Comparison of ENCODE assay signal across 24 mouse cellular contexts in genomic region chr10:17103416-17103815, GRCm38 (mm10).
DNase-seq lines count a peak whose midpoint lies in the region; ATAC-seq and TF ChIP-seq lines count a peak whose summit lies in the region.
"Had no signal": no experiment of that assay in that cellular context is flagged by ENCODE, and none has a peak within 500 bp of the region (broad histone marks: within the 10 kb centered on the region; RNA-seq: fewer than 3 reads in every experiment).

No protein-coding gene starts in this region.

- H3K4me2 ChIP-seq in intestine, embryonic 15.5 days (replicated peaks): no peak overlapping the region
- H3K4me2 ChIP-seq in intestine, postnatal 0 days (replicated peaks; ENCODE audit: low read depth): no peak overlapping the region
- H3K4me2 ChIP-seq in lung, embryonic 16.5 days (ENCODE audit: low read depth, low read length): no peak overlapping the region
- no peak overlapping the region for H3K4me2 ChIP-seq in kidney, embryonic 14.5 days (replicated peaks; ENCODE audit: low read depth, low read length)
- H3K4me2 ChIP-seq: forebrain, embryonic 13.5 days; heart, embryonic 13.5 days; hindbrain, embryonic 14.5 days had no signal

- ATAC-seq in intestine, embryonic 15.5 days: peak; percentile 36; the same call in 1 of the 2 replicates
- ATAC-seq in intestine, postnatal 0 days: no peak
- 0 out of 2 replicates have a peak, but pooled peaks have one; percentile 31 for ATAC-seq in lung, embryonic 16.5 days (ENCODE audit: low read depth)
- ATAC-seq in kidney, embryonic 14.5 days (ENCODE audit: low FRiP score, low TSS enrichment): no peak
- ATAC-seq: forebrain, embryonic 13.5 days; hindbrain, postnatal 0 days; Patski had no signal

- DNase-seq in lung, postnatal 36 days: no peak
- no peak for DNase-seq in layer of hippocampus, adult 11-12 months (ENCODE audit: low spot score)
- DNase-seq: adrenal gland, postnatal 10 days; adrenal gland, postnatal 36 days; cerebellum, adult 2 months; cerebellum, adult 9-11 months; cerebellum, postnatal 25 days; gastrocnemius, postnatal 10 days; gastrocnemius, postnatal 36 days; heart, adult 2 months; heart, postnatal 14 days; heart, postnatal 4 days had no signal

- 44% methylated on average over 2 of the region's 2 CpGs for WGBS in intestine, embryonic 15.5 days
- WGBS in intestine, postnatal 0 days: 49% methylated on average over 2 of the region's 2 CpGs
- 49% methylated on average over 2 of the region's 2 CpGs for WGBS in lung, embryonic 16.5 days
- 74% methylated on average over 2 of the region's 2 CpGs for WGBS in kidney, embryonic 14.5 days

- H3K79me2 ChIP-seq in C2C12 (ENCODE audit: control insufficient read depth, insufficient read depth): no peaks in the 10 kb centered on the region

- no peaks in the 10 kb centered on the region for H3K36me3 ChIP-seq in intestine, embryonic 15.5 days
- H3K36me3 ChIP-seq in intestine, postnatal 0 days (ENCODE audit: control insufficient read depth, insufficient read depth): no peaks in the 10 kb centered on the region
- H3K36me3 ChIP-seq in lung, embryonic 16.5 days (ENCODE audit: control insufficient read depth, insufficient read depth, low read length): no peaks in the 10 kb centered on the region
- no peaks in the 10 kb centered on the region for H3K36me3 ChIP-seq in C2C12 (ENCODE audit: control insufficient read depth, insufficient read depth)
- H3K36me3 ChIP-seq in kidney, embryonic 14.5 days (ENCODE audit: control insufficient read depth, insufficient read depth, low read length): no peaks in the 10 kb centered on the region
- H3K36me3 ChIP-seq: forebrain, embryonic 10.5 days; heart, embryonic 10.5 days; heart, embryonic 13.5 days had no signal

- no peaks in the 10 kb centered on the region for H3K9me3 ChIP-seq in intestine, embryonic 15.5 days
- no peaks in the 10 kb centered on the region for H3K9me3 ChIP-seq in intestine, postnatal 0 days (ENCODE audit: control insufficient read depth)
- H3K9me3 ChIP-seq in lung, embryonic 16.5 days (ENCODE audit: control insufficient read depth, low read length): no peaks in the 10 kb centered on the region
- H3K9me3 ChIP-seq in kidney, embryonic 14.5 days (ENCODE audit: control insufficient read depth, low read length): no peaks in the 10 kb centered on the region
- H3K9me3 ChIP-seq: forebrain, embryonic 10.5 days; forebrain, embryonic 13.5 days; heart, embryonic 10.5 days; heart, embryonic 13.5 days had no signal

- TF ChIP-seq CTCF in intestine, postnatal 0 days (IDR thresholded peaks at IDR 0.05; ENCODE audit: low read depth): no peak
- TF ChIP-seq CTCF in C2C12 (IDR thresholded peaks at IDR 0.05; ENCODE audit: control insufficient read depth, insufficient read depth, insufficient read length): no peak

- no peak overlapping the region for H3K9ac ChIP-seq in intestine, embryonic 15.5 days
- no peak overlapping the region for H3K9ac ChIP-seq in intestine, postnatal 0 days (ENCODE audit: low read depth, low read length)
- H3K9ac ChIP-seq in lung, embryonic 16.5 days (ENCODE audit: low read length): no peak overlapping the region
- H3K9ac ChIP-seq in kidney, embryonic 14.5 days (ENCODE audit: low read depth, low read length): no peak overlapping the region
- H3K9ac ChIP-seq: forebrain, embryonic 13.5 days; heart, embryonic 13.5 days; hindbrain, embryonic 14.5 days had no signal

- H3K27me3 ChIP-seq in intestine, embryonic 15.5 days (replicated peaks): no peaks in the 10 kb centered on the region
- no peaks in the 10 kb centered on the region for H3K27me3 ChIP-seq in intestine, postnatal 0 days (replicated peaks; ENCODE audit: control insufficient read depth, insufficient read depth, low read length)
- no peaks in the 10 kb centered on the region for H3K27me3 ChIP-seq in lung, embryonic 16.5 days (ENCODE audit: control insufficient read depth, insufficient read depth, low read depth, low read length)
- H3K27me3 ChIP-seq in C2C12 (ENCODE audit: control insufficient read depth, insufficient read depth, insufficient read length): no peaks in the 10 kb centered on the region
- no peaks in the 10 kb centered on the region for H3K27me3 ChIP-seq in kidney, embryonic 14.5 days (ENCODE audit: control insufficient read depth, insufficient read depth, low read length)
- H3K27me3 ChIP-seq: forebrain, embryonic 13.5 days; heart, embryonic 13.5 days; Patski had no signal

- H3K79me3 ChIP-seq in C2C12 (ENCODE audit: low read depth): no peaks in the 10 kb centered on the region

- H3K4me1 ChIP-seq in intestine, embryonic 15.5 days (replicated peaks): 0 out of 2 replicates have a peak, but pooled peaks cover 3% of the 10 kb centered on the region
- no peaks in the 10 kb centered on the region for H3K4me1 ChIP-seq in intestine, postnatal 0 days (replicated peaks; ENCODE audit: control insufficient read depth, insufficient read depth, low read length)
- peaks cover 3% of the 10 kb centered on the region for H3K4me1 ChIP-seq in lung, embryonic 16.5 days (replicated peaks; ENCODE audit: control insufficient read depth, insufficient read depth, low read length)
- H3K4me1 ChIP-seq in kidney, embryonic 14.5 days (ENCODE audit: control insufficient read depth, insufficient read depth, low read length): 0 out of 2 replicates have a peak, but pooled peaks cover 4% of the 10 kb centered on the region

- H3K27ac ChIP-seq in intestine, embryonic 15.5 days: no peak overlapping the region
- no peak overlapping the region for H3K27ac ChIP-seq in intestine, postnatal 0 days (ENCODE audit: low read depth, low read length)
- no peak overlapping the region for H3K27ac ChIP-seq in lung, embryonic 16.5 days (ENCODE audit: low read length)
- no peak overlapping the region for H3K27ac ChIP-seq in kidney, embryonic 14.5 days (ENCODE audit: low read depth, low read length)
- H3K27ac ChIP-seq: forebrain, embryonic 10.5 days; forebrain, embryonic 13.5 days; heart, adult 2 months; heart, embryonic 10.5 days; heart, embryonic 13.5 days; hindbrain, embryonic 14.5 days; hindbrain, postnatal 0 days had no signal

- H3K4me3 ChIP-seq in intestine, embryonic 15.5 days (replicated peaks): no peak overlapping the region
- no peak overlapping the region for H3K4me3 ChIP-seq in intestine, postnatal 0 days (ENCODE audit: low read depth, low read length)
- no peak overlapping the region for H3K4me3 ChIP-seq in lung, embryonic 16.5 days (ENCODE audit: low read length)
- no peak overlapping the region for H3K4me3 ChIP-seq in C2C12 (ENCODE audit: insufficient read depth, poor library complexity, severe bottlenecking)
- H3K4me3 ChIP-seq in kidney, embryonic 14.5 days (ENCODE audit: low read length): no peak overlapping the region
- H3K4me3 ChIP-seq: forebrain, embryonic 10.5 days; forebrain, embryonic 13.5 days; heart, adult 2 months; heart, embryonic 10.5 days; heart, embryonic 13.5 days had no signal

- no peak overlapping the region for H3ac ChIP-seq in C2C12 (ENCODE audit: control insufficient read depth, insufficient read length, low read depth)

TF ChIP-seq in C2C12, 6 proteins besides CTCF, POLR2A, EP300 and RAD21:
- TF ChIP-seq MYOG (IDR thresholded peaks at IDR 0.05; ENCODE audit: control insufficient read depth, extremely low read depth, insufficient read length): no peak
- no peak for TF ChIP-seq MYOD1 (IDR thresholded peaks at IDR 0.05; ENCODE audit: control insufficient read depth, insufficient read length, low read depth)
- peak; percentile 62 for TF ChIP-seq FOSL1 (IDR thresholded peaks at IDR 0.05; ENCODE audit: insufficient read depth, low read length, poor library complexity, severe bottlenecking)
- TF ChIP-seq CEBPB (IDR thresholded peaks at IDR 0.05; ENCODE audit: low read depth): no peak
- TF ChIP-seq USF1 (IDR thresholded peaks at IDR 0.05; ENCODE audit: low read depth): peak; percentile 5
TF ChIP-seq in C2C12: peak in this region for 2.

Comparison
In these comparisons a context has a peak if more than half of its experiments do, and no peak if none do; other contexts are left out.
1. ATAC-seq: peak in intestine, embryonic 15.5 days (single experiment) and lung, embryonic 16.5 days (single experiment); none in intestine, postnatal 0 days (single experiment) and kidney, embryonic 14.5 days (single experiment).